Mouse (Mus musculus) left cerebral cortex, adult 2 months (tissue): ENCODE measurements around the gene Tesmin. TPM values are rescaled to one million over a fixed set of nuclear protein-coding genes. Genes with fewer than 3 reads are reported as not detected.

Experiments used
- DNase-seq, 2 experiments: peaks; one replicate each; pipeline ENCODE4 v3.0.0; 2021 to 2022; ENCODE audit warnings: low spot score in 2 of 2, mixed read lengths in 1 of 2; ENCODE audit errors: extremely low spot score in 1 of 2
- H3K27ac ChIP-seq: fragments of 200-600 bp; 2 replicates; pipeline ENCODE4 v1.8.1; 2022
- H3K4me3 ChIP-seq: fragments of 200-600 bp; 2 replicates; pipeline ENCODE4 v1.8.1; 2022
- CTCF ChIP-seq: fragments of 200-600 bp; IDR thresholded peaks from 2 replicates; pipeline ENCODE4 v1.8.1; 2022; ENCODE audit warnings: antibody characterized with exemption, mild to moderate bottlenecking, moderate library complexity
- intact Hi-C: fragments of 180-260 bp; cut with DNase I; formaldehyde crosslinking; loops from one replicate; pipeline ENCODE4 v1.15.1; 2025
- total RNA-seq, 2 experiments: library from RNA; stranded (reverse); gene quantifications; 2 replicates each; pipeline ENCODE4 v1.2.3; 2021

Tesmin gene
- total RNA-seq, 2 experiments from 2014 or later = 0.19 to 0.36 TPM

- Histone ChIP-seq H3K27ac (no peak overlapping the region), H3K4me3 (no peak overlapping the region)
- no peak for TF ChIP-seq CTCF
- intact Hi-C loops = no loop called here
- no peak for DNase-seq
Observed at GRCm38 (mm10) chr19:3401943-3402342, 13.3 kb downstream of the Tesmin start.

DNA sequence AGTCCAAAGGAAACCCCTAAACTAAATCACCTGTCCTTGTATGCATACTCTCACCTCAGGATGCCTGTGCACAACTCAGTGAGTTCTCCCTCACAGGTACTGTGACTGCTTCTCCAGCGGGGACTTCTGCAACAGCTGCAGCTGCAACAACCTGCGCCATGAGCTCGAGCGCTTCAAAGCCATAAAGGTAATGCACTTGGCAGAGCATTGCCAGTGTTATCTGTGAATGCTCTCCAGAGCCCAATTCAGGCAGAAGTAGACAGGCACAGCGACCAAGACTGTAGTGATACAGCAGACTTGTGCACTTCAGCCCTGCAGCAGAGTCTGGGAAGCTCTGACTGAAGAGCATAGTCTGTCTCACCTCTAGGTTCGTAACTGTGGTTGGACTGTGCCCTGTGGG lies 13.7 kb downstream of the Tesmin start:
- DNase-seq = no peak
- Histone ChIP-seq H3K27ac (no peak overlapping the region), H3K4me3 (no peak overlapping the region)
- TF ChIP-seq CTCF = no peak
- intact Hi-C loops = no loop called here

DNA sequence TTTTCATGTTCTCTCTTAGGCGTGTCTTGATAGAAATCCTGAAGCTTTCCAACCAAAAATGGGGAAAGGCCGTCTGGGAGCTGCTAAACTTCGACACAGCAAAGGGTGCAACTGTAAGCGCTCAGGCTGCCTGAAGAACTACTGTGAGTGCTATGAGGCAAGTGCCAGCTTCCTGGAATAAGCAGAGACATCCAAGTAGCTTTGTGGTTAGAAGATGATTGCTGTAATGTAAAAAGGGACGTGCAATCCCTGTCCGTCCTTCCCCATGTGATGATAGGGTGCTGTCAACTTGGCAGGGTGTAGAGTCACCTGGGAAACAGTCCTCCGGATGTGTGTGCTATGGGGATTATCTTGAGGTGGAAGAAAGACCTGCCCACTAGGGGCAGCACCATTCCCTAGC lies 15.4 kb downstream of the Tesmin start:
- intact Hi-C loops = no loop called here
- Histone ChIP-seq H3K4me3 (no peak overlapping the region), H3K27ac (no peak overlapping the region)
- no peak for TF ChIP-seq CTCF
- DNase-seq = no peak

DNA sequence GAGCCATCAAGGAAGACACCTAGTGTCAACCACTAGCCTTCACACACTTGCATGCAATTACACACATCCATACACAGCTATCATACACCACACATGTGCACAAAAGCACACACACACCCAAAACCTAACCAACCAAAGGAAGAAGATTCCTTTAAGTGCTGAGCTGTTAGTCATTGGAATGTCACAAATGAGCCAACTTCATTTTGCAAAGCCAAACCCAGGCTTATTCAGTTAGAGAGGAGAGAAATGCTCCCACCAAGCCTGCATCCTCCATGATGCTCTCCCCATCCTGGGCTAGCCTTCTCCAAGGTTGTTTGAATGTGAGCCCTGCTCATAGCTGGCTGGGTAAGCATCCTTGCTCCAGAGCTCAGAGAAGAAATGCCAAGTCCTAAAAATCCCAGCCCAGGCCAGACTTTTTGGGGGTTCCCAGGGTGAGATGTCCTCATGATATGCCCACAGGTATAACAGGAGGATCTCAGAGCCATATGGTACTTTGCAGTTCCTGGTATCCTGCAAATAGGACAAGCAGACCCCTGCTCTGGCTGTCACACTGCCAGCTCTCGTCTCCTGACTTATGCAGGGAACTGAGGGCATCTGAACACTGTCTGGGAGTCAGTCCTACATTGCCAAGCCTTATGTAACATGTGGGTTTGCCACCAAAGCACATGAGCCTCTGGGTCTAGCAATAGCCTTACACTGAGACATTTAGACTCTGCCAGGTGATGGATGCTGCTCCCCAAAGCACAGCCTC lies 17.0 kb downstream of the Tesmin start:
- TF ChIP-seq CTCF = no peak
- Histone ChIP-seq H3K27ac (no peak overlapping the region), H3K4me3 (no peak overlapping the region)
- intact Hi-C loops = no loop called here
- no peak for DNase-seq

- H3K4me3 ChIP-seq = 0 out of 2 replicates have a peak within 1 kb of the TSS, but pooled peaks have one; percentile 7
- peak in 1 of 2 experiments; percentile 24 for DNase-seq
- TF ChIP-seq CTCF = no peak
- intact Hi-C loops = no loop called here
- H3K27ac ChIP-seq = no peak within 1 kb of the TSS
Observed at GRCm38 (mm10) chr19:3414268-3414733, 25.6 kb downstream of the Tesmin start, which contains the start of gene Gal. Gal (minus strand) TSS chr19:3414544.

- no peak overlapping the region for H3K27ac ChIP-seq
- intact Hi-C loops = no loop called here
Observed at GRCm38 (mm10) chr19:3419251-3419650, 30.6 kb downstream of the Tesmin start.

GRCm38 (mm10) chr19:3422488-3422887 lies 33.8 kb downstream of the Tesmin start:
- no peak for DNase-seq
- intact Hi-C loops = no loop called here
- Histone ChIP-seq H3K4me3 (no peak overlapping the region), H3K27ac (no peak overlapping the region)
- no peak for TF ChIP-seq CTCF

More at GRCm38 (mm10) chr19:3419251-3419650, 30.6 kb downstream of the Tesmin start:
- peak; percentile 15 for TF ChIP-seq CTCF
- H3K4me3 ChIP-seq = no peak overlapping the region
- DNase-seq = peak; percentile 64 to 67

DNA sequence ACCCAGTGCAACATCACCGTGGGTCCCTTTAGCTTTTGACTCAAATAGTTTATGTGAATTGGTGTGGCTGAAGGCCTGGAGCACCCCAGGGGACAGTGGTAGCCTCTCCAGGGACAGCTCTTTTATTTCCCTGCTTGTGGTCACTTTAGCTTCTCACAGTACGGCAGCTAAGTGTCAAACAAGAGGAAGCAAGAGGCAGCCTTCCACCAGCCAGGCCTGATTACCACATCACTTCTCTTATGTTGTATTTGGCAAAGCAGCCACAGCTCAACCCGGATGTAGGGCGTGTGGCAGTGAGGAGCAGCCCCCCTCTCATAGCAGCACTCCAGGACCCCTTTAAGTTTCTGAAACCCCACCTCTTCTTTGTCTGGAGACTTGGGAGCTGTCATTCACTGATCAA lies 34.3 kb downstream of the Tesmin start:
- no peak overlapping the region for H3K4me3 ChIP-seq
- TF ChIP-seq CTCF = no peak
- H3K27ac ChIP-seq = no peak overlapping the region
- no peak for DNase-seq
- intact Hi-C loops = no loop called here

GRCm38 (mm10) chr19:3424214-3424613 lies 35.6 kb downstream of the Tesmin start:
- Histone ChIP-seq H3K27ac (no peak overlapping the region), H3K4me3 (no peak overlapping the region)
- no peak for DNase-seq
- no peak for TF ChIP-seq CTCF
- intact Hi-C loops = no loop called here

GRCm38 (mm10) chr19:3428057-3428830 lies 39.6 kb downstream of the Tesmin start:
- Histone ChIP-seq H3K4me3 (no peak overlapping the region), H3K27ac (no peak overlapping the region)
- intact Hi-C loops = no loop called here
- TF ChIP-seq CTCF = no peak
- DNase-seq = no peak

DNA sequence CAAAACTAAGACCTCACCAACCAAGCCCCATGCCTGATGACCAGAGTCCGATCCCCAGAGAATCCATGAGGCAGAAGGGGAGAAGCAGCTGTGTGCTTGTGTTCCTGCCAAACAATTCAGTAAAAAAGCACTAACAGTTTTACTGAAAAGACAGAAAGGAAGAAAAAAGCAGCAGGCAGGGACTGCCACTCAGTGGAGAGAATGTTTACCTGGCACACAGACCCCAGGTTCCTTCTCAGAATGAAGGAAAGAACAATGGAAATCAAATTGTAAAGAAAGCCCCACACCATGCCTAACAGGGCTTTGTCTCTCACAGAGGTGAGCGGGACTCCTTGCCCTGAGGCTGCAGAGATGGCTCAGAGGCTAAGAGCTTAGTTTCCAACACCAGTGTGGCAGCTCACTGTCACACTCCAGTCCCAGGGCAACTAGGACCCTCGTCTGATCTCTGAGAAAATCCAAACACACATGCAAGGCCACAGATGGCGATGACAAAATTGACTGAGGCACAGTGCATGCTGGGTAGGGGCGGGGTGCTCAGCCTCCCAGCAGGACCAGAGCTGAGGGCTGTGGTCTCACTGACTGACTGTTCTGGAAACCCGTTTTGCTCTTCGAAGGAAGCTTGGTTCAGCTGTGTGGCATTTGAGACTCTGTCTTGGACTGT lies 40.6 kb downstream of the Tesmin start:
- intact Hi-C loops = no loop called here
- no peak overlapping the region for H3K27ac ChIP-seq
- TF ChIP-seq CTCF = no peak
- no peak for DNase-seq
- no peak overlapping the region for H3K4me3 ChIP-seq

DNA sequence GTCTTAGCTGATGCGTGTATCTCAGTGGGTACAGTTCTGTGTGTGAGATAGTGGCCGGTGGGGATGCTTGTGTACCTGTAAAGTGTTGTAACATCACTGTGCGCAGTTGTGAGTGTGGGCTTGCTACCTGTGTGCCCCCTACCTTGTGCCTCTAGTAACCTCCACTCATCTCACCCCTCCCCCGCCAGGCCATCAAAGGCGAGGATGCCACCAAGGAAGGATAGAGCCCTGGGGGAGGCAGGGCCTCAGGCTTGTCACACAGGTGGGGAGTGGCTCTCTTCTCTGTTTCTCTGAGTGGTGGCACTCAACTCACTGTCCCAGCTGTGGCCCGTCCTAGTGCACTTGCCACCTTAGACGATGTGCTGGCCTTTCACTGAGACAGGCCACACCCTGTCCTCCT lies 42.4 kb downstream of the Tesmin start:
- Histone ChIP-seq H3K27ac (no peak overlapping the region), H3K4me3 (no peak overlapping the region)
- no peak for DNase-seq
- intact Hi-C loops = no loop called here
- no peak for TF ChIP-seq CTCF
